Mouse (Mus musculus) embryo, embryonic 10.5 days (tissue): Measurements from ENCODE around the gene Aurkaip1.
A peak's percentile ranks its signal among the peaks of the same experiment; 100 is the strongest.
"Not testable (repeated sequence)": the region's sequence is repeated elsewhere in the genome, so short reads cannot be mapped to it uniquely, and the experiment has no call there.

ENCODE experiments used
- DNase-seq: peaks from one replicate; pipeline ENCODE4 v3.0.0-alpha.2; 2015; ENCODE audit warnings: low spot score

The Aurkaip1 gene

DNA sequence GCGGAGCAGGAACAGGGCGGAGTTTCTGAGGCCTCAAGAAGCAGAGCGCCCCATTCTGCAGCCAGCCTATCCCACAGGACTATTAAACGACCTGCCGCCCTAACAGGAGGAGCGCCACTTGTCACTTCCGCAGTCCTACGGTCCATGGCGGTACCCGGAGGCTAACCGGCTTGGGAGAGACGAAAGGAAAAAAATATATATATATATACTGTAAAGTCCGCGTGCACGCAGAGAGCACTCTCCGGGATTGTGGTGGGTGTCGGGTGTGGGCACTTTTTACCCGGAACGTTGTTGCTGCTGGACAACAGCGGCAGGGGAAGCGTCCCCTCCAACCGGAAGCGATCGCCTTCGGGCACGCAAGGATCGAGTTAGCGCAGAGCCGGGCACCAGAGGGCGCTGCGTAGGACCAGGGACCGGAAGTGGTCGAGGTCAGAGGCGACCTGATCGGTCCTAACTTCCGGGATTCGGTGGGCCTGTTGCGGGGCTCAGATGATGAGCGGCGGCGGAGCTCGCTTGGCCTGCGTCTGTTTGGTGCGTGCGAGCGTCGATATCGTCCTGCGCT lies at the start of gene Aurkaip1:
Gene Aurkaip1 (plus strand): TSS at position 68 of the 562 bp plus-strand sequence.
- peak; percentile 98 for DNase-seq

DNA sequence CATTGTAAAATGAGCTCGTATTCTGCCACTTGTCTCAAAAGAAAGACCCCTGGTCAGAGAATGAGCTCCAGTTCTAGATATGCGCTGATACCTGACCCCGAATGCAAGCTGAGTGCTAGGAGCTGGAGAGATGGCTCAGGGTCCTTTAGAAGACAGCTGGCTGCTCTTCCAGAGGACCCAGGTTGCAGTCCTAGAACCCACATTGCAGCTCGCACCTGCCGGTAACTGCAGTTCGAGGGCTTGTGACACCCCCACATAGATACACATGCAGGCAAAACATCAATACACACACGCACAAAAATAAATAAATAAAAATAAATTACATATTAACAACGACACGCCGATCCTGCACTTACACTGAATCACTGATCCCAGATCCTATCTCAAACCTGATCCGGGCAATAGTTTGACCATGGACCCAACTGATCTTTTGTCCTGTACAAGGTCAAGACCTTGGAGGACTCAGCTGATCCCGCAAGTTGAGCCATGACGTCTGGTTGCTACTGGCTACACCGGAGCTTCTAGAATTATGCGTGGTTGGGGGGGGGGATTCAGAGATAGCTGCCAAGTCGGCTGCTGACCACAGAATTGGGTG lies 47.5 kb upstream of the Aurkaip1 start:
- DNase-seq: no peak

DNA sequence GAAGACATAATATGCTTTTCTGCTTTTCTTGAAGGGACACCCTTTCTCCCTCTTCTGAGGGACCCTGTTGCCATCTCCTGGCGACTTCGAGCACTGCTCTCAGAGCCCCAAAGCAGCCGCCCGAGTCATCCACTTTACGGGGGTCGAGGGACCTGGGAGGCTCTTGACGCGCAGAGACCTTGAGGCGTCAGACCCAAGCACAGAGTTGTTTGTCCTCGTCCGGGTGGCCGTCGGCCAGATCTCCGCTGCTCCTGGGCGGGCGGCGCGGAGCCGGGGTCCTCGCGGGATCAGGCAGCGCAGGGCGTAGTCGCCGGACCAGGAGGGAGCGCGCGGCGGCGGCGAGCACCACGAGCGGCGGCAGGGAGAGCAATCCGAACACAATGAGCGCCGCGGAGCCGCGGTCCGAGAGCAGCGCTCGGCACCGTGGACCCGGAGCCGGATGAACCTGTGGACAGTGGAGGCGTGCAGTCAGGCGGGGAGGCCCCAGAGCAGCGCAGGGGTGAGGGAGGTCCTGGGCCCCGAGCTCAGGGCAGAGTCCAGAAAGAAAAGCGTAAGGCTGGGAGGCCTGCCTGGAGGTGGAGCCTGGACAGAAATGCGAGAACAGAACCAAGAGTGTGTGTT lies 46.9 kb upstream of the Aurkaip1 start:
- peak; percentile 90 for DNase-seq

DNA sequence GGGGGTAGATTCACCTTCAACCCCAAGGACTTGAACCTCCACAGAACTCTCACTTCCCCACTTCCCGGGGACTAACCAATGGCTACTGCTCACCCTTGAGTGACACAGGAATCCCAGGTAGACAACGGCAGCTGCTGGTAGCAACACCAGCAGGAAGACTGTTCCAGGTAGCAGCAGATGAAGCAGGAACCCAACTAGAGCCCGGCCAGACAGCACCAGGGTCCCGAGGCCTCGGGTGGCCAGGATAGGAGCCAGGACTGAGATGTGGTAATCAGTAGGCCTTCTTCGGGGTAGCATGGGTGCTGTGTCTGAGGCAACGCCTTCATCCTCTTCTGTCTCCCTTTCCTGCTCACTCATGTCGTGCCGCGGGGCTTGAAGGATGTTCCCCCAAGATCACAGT lies 45.8 kb upstream of the Aurkaip1 start:
- DNase-seq: no peak

DNA sequence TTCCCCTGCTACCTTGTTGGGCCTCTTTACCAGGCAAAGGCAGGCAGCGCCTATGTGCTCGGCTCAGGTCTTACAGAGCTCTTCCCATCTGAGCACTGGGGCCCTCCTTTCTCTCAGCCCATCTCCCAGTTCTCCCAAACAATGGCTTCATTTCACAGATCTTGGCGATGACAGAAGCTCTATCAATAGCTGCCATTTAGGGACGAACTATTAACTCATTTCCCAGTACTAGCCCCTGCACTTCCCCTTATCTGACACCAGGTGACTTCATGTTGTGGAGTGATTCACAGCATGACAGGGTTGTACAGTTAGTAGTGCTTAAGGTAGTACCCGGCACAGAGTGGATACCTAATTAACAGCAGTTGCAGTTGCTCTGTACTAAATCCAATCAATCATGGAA lies 45.3 kb upstream of the Aurkaip1 start, which contains the start of gene Tmem88b:
Gene Tmem88b (minus strand): TSS at position 56 of the 400 bp plus-strand sequence.
- DNase-seq: no peak

DNA sequence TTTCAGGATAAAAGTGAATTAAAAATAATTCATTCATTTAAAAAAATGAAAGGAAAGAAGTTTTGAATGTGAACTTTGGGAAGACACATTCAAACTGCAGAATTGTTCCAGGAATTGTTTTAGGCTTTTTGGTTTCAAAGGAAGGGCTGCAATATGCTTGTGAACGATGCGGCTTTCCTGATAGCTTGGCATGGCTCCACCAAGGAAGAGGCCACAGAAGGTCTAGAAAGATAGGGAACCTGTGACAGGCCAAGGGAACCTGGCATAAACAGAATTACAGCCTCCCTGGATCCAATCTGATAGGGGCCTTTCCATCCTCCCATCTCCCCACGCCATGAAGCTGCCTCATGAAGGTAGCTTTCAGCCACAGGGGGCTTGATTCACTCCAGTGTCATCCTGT lies 42.8 kb upstream of the Aurkaip1 start:
- DNase-seq: no peak

DNA sequence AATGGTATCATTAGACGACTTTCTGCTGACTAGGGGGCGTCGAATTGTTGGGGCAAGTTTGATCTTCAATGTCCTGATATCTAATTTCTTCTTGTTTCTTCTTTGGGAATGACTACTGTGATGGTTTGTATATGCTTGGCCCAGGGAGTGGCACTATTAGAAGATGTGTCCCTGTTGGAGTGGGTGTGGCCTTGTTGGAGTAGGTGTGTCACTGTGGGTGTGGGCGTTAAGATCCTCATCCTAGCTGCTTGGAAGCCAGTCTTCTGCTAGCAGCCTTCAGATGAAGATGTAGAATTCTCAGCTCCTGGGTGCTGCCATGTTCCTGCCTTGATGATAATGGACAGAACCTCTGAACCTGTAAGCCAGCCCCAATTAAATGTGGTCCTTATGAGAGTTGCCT lies 42.2 kb upstream of the Aurkaip1 start:
- not testable (repeated sequence) for DNase-seq

DNA sequence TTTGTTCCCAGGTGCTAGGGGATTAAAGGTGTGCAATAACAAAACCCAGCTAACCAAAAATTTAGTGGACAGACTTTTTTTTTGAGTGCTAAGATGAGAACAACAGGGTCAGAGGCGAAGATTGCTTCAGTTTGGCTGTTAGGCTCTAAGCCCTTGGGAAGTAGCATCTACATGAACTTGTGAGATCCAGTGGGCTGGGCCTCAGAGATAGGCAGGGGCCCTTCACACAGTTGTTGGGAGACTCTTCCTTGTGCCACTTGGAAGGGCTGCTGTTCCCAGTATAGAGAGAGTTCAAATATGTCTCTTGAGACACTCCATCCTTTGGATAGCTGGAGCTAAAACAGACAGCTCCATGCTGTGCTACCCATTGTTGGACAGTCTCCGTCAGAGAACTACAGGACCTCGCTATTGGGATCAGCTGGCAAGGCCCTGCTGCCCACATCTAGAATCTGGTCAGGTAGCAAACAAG lies 41.0 kb upstream of the Aurkaip1 start, which contains the start of gene Ankrd65:
Gene Ankrd65 (plus strand): TSS at position 419 of the 469 bp plus-strand sequence.
- DNase-seq: no peak

DNA sequence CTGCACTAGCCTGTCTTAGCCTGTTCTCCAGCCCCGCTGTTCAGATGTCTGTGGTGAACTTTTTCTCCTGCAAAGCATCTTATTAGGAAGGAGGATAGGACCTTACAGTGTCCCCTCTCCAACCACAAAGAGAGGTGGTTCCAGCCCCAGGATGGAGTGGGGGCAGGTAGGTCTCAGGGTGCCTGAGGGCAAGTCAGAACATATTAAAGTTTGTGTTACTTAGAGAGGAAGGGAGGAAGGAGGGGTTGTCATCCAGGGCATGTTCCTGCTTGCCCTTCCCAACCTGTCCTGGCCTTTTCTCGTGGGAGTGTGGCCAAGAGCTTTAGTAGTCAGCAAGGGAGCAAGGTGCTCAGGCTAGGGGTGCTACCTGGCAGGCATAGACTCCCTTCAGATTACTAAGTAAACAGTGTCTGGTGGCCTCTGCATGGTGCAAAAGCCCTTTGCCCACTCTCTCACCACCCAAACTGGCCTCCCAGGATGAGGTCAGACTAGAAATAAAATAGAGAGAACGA lies 40.4 kb upstream of the Aurkaip1 start:
- no peak for DNase-seq

DNA sequence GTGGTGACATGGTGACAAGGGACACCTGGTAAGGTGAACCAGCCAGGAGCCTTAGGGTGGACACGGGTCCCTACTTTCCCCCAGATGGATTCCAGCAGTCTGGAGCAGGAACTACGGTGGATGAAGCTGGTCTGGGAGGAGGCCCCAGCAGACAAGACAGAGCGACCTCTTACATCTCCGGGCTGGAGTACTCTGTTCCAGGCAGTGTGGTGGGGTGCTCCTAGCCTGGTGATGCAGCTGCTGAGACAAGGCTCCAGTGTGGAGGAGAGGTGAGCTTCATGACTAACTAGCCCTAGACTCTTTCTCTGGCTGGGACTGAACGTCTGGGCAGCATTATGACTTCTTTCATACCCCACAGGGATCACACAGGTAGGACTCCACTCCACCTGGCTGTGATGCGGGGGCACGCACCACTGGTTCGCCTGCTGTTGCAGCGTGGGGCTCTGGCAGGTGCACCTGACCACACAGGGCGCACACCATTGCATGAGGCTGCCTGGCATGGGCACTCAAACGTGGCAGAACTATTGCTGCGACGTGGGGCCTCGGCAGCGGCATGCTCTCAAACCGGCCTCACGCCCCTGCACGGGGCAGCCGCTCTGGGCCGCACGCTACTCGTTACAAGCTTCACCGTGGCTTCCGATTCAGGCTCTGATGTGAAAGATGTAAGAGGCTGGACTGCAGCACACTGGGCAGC lies 39.7 kb upstream of the Aurkaip1 start:
- DNase-seq: no peak

DNA sequence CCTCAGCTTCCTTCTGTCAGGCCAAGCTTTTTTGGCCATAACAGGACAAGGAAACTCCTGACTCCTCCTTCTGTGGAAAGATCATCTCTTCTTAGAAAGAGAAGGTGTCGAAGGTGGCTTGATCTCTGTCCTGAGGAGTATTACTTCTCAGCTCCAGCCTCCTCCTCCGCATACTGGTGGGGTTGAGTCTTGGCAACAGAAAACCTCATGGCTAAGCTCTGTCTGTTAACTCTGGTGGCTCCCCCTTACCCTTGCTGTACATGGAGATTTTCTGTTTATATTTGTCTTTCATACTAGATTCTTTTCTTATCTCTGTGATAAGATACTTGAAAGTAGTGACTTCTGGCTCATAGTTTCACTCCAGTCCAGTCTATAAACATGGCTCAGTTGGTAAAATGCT lies 37.3 kb upstream of the Aurkaip1 start:
- no peak for DNase-seq

DNA sequence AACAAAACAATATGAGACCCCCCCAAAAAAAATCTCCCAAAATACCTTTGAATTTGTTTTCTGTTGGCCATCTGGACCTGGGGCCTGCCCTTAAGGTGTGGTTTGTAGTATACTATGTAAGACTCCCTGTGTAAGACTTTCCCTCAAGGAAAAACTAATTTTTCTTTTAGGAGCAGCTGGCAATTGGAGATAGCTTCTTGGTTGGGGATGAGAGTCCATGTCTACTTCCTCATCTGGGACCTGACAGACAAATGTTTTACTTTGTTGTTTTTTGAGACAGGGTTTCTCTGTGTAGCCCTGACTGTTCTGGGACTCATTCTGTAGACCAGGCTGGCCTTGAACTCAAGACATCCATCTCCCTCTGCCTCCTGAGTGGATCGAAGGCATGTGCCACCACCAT lies 29.0 kb upstream of the Aurkaip1 start:
- DNase-seq: no peak

DNA sequence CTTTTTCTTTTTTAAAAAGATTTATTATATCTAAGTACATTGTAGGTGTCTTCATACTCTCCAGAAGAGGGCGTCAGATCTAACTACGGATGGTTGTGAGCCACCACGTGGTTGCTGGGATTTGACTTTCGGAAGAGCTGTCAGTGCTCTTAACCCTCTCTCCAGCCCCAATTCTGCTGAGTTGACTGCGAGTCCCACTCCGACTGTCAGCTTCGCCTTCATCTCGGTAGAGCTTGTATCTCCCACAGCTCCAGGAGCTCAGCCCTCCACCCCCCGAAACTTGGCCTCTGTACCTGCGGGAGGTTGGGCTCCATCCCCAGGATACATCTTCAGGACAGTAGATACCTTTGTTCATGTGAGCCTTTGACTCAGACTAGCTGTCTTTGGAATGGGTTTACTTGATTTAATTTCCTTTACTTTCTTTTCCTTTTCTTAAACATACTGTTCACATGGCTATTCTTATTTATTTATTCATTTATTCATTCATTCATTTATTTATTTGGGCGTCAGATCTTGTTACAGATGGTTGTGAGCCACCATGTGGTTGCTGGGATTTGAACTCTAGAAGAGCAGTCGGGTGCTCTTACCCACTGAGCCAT lies 28.2 kb upstream of the Aurkaip1 start, which contains the start of gene Mrpl20:
Gene Mrpl20 (plus strand): TSS at position 138 of the 599 bp plus-strand sequence.
- DNase-seq: peak; percentile 59

DNA sequence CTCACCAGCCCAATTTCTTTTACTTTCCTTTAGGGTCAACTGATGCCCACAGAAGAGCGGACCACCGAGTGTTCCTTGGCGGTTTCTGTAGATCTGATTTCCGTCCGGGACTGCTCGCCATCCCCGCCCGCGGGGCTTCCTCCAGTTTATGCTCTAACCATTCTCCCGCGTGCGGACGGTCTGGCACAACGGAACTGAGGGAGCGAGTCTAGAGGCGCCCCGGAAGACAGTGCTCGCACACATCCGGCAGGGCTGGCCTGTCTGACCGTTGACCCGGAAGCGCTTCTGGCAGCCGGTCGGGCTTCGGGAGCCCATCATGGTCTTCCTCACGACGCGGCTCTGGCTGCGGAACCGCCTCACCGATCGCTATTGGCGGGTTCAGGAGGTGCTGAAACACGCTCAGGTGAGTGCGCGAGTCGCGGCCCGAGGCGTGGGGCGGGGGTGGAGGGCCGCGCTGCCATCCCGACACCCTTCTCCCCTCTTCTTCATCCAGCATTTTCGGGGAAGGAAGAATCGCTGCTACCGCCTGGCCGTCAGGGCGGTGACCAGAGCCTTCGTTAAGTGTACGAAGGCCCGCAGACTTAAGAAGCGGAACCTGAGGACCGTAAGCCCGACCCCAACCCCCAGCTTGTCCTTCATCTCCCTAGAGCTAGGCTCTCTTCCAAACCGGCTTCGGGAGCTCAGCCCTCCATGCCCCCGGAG lies 27.6 kb upstream of the Aurkaip1 start:
- DNase-seq: peak; percentile 97

DNA sequence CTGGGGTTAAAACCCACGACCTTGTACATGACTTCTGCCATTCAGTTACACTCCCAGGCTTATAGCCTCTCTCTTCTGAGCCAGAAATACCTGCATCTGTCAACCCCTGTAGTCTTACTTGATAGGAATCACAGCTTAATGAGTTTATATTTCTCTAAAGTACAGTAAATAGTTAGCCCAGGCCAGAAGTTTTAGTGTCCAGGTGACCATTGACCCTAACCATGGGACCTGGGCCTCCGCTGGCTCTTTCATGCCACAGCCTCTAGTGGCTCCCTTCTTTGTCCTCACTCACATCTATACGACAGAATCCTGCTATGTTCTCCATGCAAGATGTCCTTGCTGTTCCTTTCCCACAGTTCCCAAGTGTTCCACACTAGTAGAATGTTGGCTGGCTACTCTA lies 23.2 kb upstream of the Aurkaip1 start:
- no peak for DNase-seq

DNA sequence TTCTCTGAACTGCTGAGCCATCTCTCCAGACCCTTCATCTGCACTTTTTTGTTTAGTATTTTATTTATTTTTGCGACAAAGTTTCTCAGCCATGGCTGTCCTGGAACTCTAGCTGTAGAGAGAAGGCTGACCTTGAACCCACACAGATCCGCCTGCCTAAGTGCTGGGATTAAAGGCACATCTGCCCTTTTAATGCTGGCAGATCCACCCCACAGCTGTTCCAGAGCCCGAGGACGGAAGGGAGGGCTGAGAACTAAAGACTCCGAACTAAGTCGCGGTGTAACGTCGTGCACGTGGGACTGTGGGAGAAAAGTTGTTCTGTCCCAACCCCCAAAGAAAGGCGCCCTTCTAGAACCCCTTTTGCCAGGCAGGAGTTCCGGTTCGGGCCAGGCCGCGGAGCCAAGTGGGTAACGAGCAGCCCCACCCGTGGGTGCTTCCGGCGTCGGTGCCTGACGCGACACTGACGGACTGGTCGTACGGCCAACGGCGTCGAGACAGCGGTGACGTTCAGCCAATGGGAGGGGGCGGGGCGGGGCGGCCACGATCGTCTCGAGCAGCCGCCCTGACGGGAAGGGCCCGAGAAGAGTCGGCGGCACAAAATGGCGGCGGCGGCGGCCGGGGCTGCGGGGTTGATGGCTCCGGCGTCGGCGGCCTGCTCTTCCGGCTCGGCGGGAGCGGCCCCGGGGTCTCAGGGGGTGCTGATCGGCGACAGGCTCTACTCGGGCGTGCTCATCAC lies 19.0 kb upstream of the Aurkaip1 start, which contains the start of gene Ccnl2:
Gene Ccnl2 (plus strand): TSS at position 561 of the 736 bp plus-strand sequence.
- peak; percentile 97 for DNase-seq

DNA sequence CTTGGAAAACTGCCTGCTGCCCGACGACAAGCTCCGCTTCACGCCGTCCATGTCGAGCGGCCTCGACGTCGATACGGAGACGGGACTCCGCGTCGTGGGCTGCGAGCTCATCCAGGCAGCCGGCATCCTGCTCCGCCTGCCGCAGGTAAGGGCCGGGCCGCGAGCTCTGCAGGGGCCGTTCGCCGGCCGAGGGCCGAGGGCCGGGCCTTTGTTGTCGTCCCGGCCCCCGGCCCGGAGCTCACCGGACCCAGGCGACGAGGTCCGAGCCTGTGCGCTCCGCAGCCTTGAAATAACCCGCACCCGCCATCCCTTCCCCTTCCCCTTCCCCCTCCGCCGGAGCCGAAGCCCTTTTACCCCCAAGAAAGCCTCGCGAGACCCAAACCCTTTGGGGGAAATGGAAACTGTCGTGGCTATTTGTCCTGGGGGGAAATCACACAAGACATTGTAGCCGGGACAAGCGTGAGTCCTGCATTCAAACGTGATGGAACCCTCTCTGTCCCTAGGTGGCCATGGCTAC lies 18.3 kb upstream of the Aurkaip1 start:
- peak; percentile 56 for DNase-seq

DNA sequence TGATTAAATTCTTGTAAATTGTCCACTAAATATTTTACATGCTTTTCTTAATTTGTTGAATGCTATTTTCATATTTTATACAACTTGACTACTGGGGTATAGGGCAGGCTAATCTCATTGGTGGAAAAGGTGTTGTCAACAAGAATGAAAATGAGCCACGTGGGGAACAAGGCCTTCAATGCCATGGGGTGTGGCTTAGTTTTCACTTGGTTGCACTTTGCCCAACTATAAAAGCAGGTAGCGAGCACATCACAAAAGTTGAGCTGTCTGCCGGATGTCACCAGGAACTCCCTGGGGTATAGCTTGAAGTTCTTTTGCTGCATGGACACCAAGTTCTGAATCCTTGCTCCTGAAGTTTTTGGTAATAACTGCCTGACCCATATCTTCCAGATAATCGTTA lies 13.5 kb upstream of the Aurkaip1 start:
- DNase-seq: no peak

DNA sequence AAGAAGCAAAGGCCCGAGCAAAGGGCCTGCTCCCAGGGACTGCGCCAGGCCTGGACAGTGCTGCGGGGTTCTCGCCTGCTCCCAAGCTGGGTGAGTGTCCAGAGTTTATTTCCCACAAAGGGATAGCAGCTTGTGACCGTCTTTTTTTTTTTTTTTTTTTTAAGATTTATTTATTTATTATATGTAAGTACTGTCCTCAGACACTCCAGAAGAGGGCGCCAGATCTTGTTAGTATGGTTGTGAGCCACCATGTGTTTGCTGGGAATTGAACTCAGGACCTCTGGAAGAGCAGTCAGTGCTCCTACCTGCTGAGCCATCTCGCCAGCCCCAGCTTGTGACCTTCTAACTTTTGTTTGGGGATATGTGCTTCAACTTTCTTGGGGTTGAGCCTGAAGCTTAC lies 10.0 kb upstream of the Aurkaip1 start:
- DNase-seq: peak; percentile 51

DNA sequence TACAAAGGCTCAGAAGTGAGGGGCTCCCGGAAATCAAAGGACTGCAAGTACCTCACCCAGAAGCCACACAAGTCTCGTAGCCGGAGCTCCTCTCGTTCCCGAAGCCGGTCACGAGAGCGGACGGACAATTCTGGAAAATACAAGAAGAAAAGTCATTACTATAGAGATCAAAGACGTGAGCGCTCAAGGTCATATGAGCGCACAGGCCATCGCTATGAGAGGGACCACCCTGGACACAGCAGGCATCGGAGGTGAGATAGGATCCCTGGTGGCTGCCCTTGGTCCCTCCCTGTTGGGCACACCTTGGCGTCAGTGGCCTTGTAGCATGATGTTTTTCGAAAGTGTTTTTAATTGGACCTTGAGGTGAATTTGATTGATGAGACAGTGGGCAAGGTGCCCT lies 7.6 kb upstream of the Aurkaip1 start:
- no peak for DNase-seq
